Mouse (Mus musculus): ENCODE measurements around the gene Gm20388. TPM values are rescaled to one million over a fixed set of nuclear protein-coding genes. Genes with fewer than 3 reads are reported as not detected.
"Not testable (repeated sequence)": the region's sequence is repeated elsewhere in the genome, so short reads cannot be mapped to it uniquely, and the experiment has no call there.

The Gm20388 gene
- polyA plus RNA-seq, 1 experiment from 2014 or later = not detected

- ATAC-seq (replicated peaks) = no peak
- no peaks in the 10 kb centered on the region for H3K9me3 ChIP-seq
- H3K27me3 ChIP-seq = no peaks in the 10 kb centered on the region
- no peaks in the 10 kb centered on the region for H3K36me3 ChIP-seq
- H3K4me3 ChIP-seq = no peak overlapping the region
- H3K27ac ChIP-seq (replicated peaks) = no peak overlapping the region
- H3K4me2 ChIP-seq (replicated peaks) = no peak overlapping the region
- H3K4me1 ChIP-seq = peaks cover 10% of the 10 kb centered on the region
- WGBS = 67% methylated on average over 15 of the region's 15 CpGs
- H3K9ac ChIP-seq (replicated peaks) = no peak overlapping the region
Measured at GRCm38 (mm10) chr8:121660602-121661001, 1750.0 kb downstream of the Gm20388 start.

GRCm38 (mm10) chr8:121661631-121662357, 1751.2 kb downstream of the Gm20388 start:
- no peak overlapping the region for H3K4me3 ChIP-seq
- no peak overlapping the region for H3K4me2 ChIP-seq (replicated peaks)
- H3K9me3 ChIP-seq = no peaks in the 10 kb centered on the region
- 86% methylated on average over 18 of the region's 18 CpGs for WGBS
- H3K4me1 ChIP-seq = peaks cover 11% of the 10 kb centered on the region
- no peak overlapping the region for H3K27ac ChIP-seq (replicated peaks)
- ATAC-seq (replicated peaks) = no peak
- no peaks in the 10 kb centered on the region for H3K27me3 ChIP-seq
- H3K9ac ChIP-seq (replicated peaks) = no peak overlapping the region
- H3K36me3 ChIP-seq = no peaks in the 10 kb centered on the region

GRCm38 (mm10) chr8:121663101-121663500, 1752.5 kb downstream of the Gm20388 start:
- Histone ChIP-seq H3K4me1 (peaks cover 12% of the 10 kb centered on the region), H3K9me3 (no peaks in the 10 kb centered on the region), H3K9ac (replicated peaks) (no peak overlapping the region), H3K4me2 (replicated peaks) (no peak overlapping the region), H3K27ac (replicated peaks) (no peak overlapping the region), H3K4me3 (no peak overlapping the region), H3K36me3 (no peaks in the 10 kb centered on the region), H3K27me3 (no peaks in the 10 kb centered on the region)
- ATAC-seq (replicated peaks) = no peak
- WGBS = 91% methylated on average over 12 of the region's 12 CpGs

GRCm38 (mm10) chr8:121665329-121665728, 1754.7 kb downstream of the Gm20388 start:
- H3K27ac ChIP-seq (replicated peaks) = peak overlapping the region; percentile 54
- H3K27me3 ChIP-seq = no peaks in the 10 kb centered on the region
- peak overlapping the region; percentile 16; the same call in 1 of the 2 replicates for H3K4me2 ChIP-seq (replicated peaks)
- no peaks in the 10 kb centered on the region for H3K36me3 ChIP-seq
- 6% methylated on average over 16 of the region's 16 CpGs for WGBS
- no peak for ATAC-seq (replicated peaks)
- H3K9ac ChIP-seq (replicated peaks) = no peak overlapping the region
- no peak overlapping the region for H3K4me3 ChIP-seq
- no peaks in the 10 kb centered on the region for H3K9me3 ChIP-seq
- peaks cover 25% of the 10 kb centered on the region for H3K4me1 ChIP-seq

GRCm38 (mm10) chr8:121667936-121668500, 1757.4 kb downstream of the Gm20388 start:
- not testable (repeated sequence) for H3K9me3 ChIP-seq; ATAC-seq (replicated peaks); H3K36me3 ChIP-seq; H3K4me3 ChIP-seq; H3K27me3 ChIP-seq
- H3K4me1 ChIP-seq = peaks cover 23% of the 10 kb centered on the region
- peak overlapping the region; percentile 92 for H3K27ac ChIP-seq (replicated peaks)
- H3K9ac ChIP-seq (replicated peaks) = peak overlapping the region; percentile 29
- WGBS = 68% methylated on average over 9 of the region's 9 CpGs
- H3K4me2 ChIP-seq (replicated peaks) = 0 out of 2 replicates have a peak overlapping the region, but pooled peaks have one; percentile 31

- H3K4me2 ChIP-seq (replicated peaks) = peak overlapping the region; percentile 31
- peaks cover 27% of the 10 kb centered on the region for H3K4me1 ChIP-seq
- ATAC-seq (replicated peaks) = peak; percentile 93
- no peaks in the 10 kb centered on the region for H3K36me3 ChIP-seq
- H3K4me3 ChIP-seq = peak overlapping the region; percentile 8; the same call in 1 of the 2 replicates
- no peaks in the 10 kb centered on the region for H3K27me3 ChIP-seq
- H3K9ac ChIP-seq (replicated peaks) = peak overlapping the region; percentile 29
- H3K27ac ChIP-seq (replicated peaks) = peak overlapping the region; percentile 92
- WGBS = 36% methylated on average over 6 of the region's 6 CpGs
- no peaks in the 10 kb centered on the region for H3K9me3 ChIP-seq
Measured at GRCm38 (mm10) chr8:121668553-121668952, 1757.9 kb downstream of the Gm20388 start.

GRCm38 (mm10) chr8:121669208-121669607, 1758.6 kb downstream of the Gm20388 start:
- 6% methylated on average over 8 of the region's 8 CpGs for WGBS
- peaks cover 29% of the 10 kb centered on the region for H3K4me1 ChIP-seq
- peak overlapping the region; percentile 8 for H3K4me3 ChIP-seq
- ATAC-seq (replicated peaks) = peak; percentile 29; the same call in 1 of the 2 replicates
- H3K4me2 ChIP-seq (replicated peaks) = peak overlapping the region; percentile 31
- H3K9ac ChIP-seq (replicated peaks) = no peak overlapping the region
- H3K27me3 ChIP-seq = no peaks in the 10 kb centered on the region
- no peaks in the 10 kb centered on the region for H3K9me3 ChIP-seq
- H3K27ac ChIP-seq (replicated peaks) = peak overlapping the region; percentile 92
- no peaks in the 10 kb centered on the region for H3K36me3 ChIP-seq

GRCm38 (mm10) chr8:121673153-121673552, 1762.5 kb downstream of the Gm20388 start:
- ATAC-seq (replicated peaks) = no peak
- WGBS = 61% methylated on average over 4 of the region's 4 CpGs
- peak overlapping the region; percentile 68 for H3K27ac ChIP-seq (replicated peaks)

GRCm38 (mm10) chr8:121673917-121674316, 1763.3 kb downstream of the Gm20388 start:
- Histone ChIP-seq H3K27me3 (no peaks in the 10 kb centered on the region), H3K27ac (replicated peaks) (peak overlapping the region; percentile 68), H3K9ac (replicated peaks) (no peak overlapping the region), H3K4me2 (replicated peaks) (no peak overlapping the region), H3K4me1 (peaks cover 10% of the 10 kb centered on the region), H3K4me3 (no peak overlapping the region), H3K9me3 (no peaks in the 10 kb centered on the region), H3K36me3 (no peaks in the 10 kb centered on the region)
- WGBS = 70% methylated on average over 5 of the region's 5 CpGs
- ATAC-seq (replicated peaks) = peak; percentile 85

More at GRCm38 (mm10) chr8:121673153-121673552, 1762.5 kb downstream of the Gm20388 start:
- Histone ChIP-seq H3K9me3 (no peaks in the 10 kb centered on the region), H3K4me2 (replicated peaks) (no peak overlapping the region), H3K27me3 (no peaks in the 10 kb centered on the region), H3K4me1 (peaks cover 18% of the 10 kb centered on the region), H3K4me3 (no peak overlapping the region), H3K9ac (replicated peaks) (no peak overlapping the region), H3K36me3 (no peaks in the 10 kb centered on the region)

GRCm38 (mm10) chr8:121674524-121674923, 1763.9 kb downstream of the Gm20388 start:
- H3K36me3 ChIP-seq = no peaks in the 10 kb centered on the region
- no peak overlapping the region for H3K27ac ChIP-seq (replicated peaks)
- H3K9me3 ChIP-seq = no peaks in the 10 kb centered on the region
- no peak for ATAC-seq (replicated peaks)
- no peak overlapping the region for H3K9ac ChIP-seq (replicated peaks)
- H3K4me2 ChIP-seq (replicated peaks) = no peak overlapping the region
- WGBS = 52% methylated on average over 5 of the region's 5 CpGs
- no peaks in the 10 kb centered on the region for H3K27me3 ChIP-seq
- H3K4me1 ChIP-seq = peaks cover 5% of the 10 kb centered on the region; the same call in 1 of the 2 replicates
- H3K4me3 ChIP-seq = no peak overlapping the region

- Histone ChIP-seq H3K36me3 (no peaks in the 10 kb centered on the region), H3K4me1 (peaks cover 5% of the 10 kb centered on the region; the same call in 1 of the 2 replicates), H3K4me3 (no peak overlapping the region), H3K9me3 (no peaks in the 10 kb centered on the region), H3K27me3 (no peaks in the 10 kb centered on the region), H3K27ac (replicated peaks) (no peak overlapping the region), H3K9ac (replicated peaks) (no peak overlapping the region), H3K4me2 (replicated peaks) (no peak overlapping the region)
- WGBS = 69% methylated on average over 3 of the region's 3 CpGs
- no peak for ATAC-seq (replicated peaks)
Measured at GRCm38 (mm10) chr8:121675161-121675560, 1764.5 kb downstream of the Gm20388 start.

GRCm38 (mm10) chr8:121675701-121676100, 1765.1 kb downstream of the Gm20388 start:
- no peak overlapping the region for H3K27ac ChIP-seq (replicated peaks)
- WGBS = 59% methylated on average over 20 of the region's 20 CpGs
- H3K4me2 ChIP-seq (replicated peaks) = no peak overlapping the region
- no peaks in the 10 kb centered on the region for H3K27me3 ChIP-seq
- no peak overlapping the region for H3K4me3 ChIP-seq
- no peaks in the 10 kb centered on the region for H3K9me3 ChIP-seq
- H3K9ac ChIP-seq (replicated peaks) = no peak overlapping the region
- no peaks in the 10 kb centered on the region for H3K36me3 ChIP-seq
- peaks cover 5% of the 10 kb centered on the region; the same call in 1 of the 2 replicates for H3K4me1 ChIP-seq
- ATAC-seq (replicated peaks) = no peak

Data from forebrain, embryonic 15.5 days (tissue).